Mouse (Mus musculus) erythroblast, embryonic 14.5 days (primary cell): Measurements from ENCODE around the gene Eif4a2.

ENCODE experiments used
- GATA1 ChIP-seq: IDR thresholded peaks from 2 replicates; pipeline ENCODE4 v1.6.1; 2012; ENCODE audit warnings: low read length, inconsistent platforms, mixed read lengths
- TAL1 ChIP-seq: IDR thresholded peaks from 3 replicates; pipeline ENCODE4 v1.6.1; 2012; ENCODE audit warnings: low read length, inconsistent platforms, mixed read lengths

DNA sequence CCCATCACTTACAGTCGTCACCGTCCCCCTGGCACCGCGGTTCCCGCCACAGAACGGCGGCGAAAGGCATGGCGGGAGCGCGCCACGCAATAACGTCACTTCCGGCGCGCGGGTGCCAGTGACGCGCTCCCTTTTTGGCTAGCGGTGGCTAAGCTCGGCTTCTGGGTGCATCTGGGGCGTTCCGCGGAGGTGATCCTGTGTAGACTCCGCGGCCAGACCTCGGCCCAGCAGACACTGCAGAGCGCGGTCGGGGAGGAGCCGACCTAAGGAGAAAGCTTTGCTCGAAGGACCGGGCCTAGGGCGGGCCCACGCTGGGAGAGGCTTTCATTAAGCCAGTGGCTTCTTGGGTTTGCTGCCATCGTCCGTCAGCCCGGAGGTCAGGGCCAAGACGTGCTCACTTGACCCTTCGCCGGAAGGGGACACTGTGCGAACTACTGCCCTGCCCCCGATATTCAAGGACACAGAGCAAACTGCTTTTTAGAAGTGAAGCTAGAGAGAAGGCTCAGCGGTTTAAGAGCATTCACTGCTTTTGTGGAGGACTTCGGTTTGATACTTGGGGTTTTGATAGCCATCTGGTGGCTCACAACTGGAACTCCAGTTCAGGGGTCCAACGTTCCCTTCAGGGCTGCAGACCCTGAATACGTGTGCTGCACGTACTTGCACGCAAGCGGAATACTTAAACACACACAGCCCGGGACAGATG lies 20.6 kb downstream of the Eif4a2 start, which contains the start of gene Rfc4:
- TF ChIP-seq GATA1 (no peak), TAL1 (no peak)
